Mouse (Mus musculus): ENCODE data around the gene Eif4e1b. TPM values are rescaled to one million over a fixed set of nuclear protein-coding genes. Genes with fewer than 3 reads are reported as not detected.

Eif4e1b gene
- polyA plus RNA-seq, 1 experiment from 2014 or later: not detected

DNA sequence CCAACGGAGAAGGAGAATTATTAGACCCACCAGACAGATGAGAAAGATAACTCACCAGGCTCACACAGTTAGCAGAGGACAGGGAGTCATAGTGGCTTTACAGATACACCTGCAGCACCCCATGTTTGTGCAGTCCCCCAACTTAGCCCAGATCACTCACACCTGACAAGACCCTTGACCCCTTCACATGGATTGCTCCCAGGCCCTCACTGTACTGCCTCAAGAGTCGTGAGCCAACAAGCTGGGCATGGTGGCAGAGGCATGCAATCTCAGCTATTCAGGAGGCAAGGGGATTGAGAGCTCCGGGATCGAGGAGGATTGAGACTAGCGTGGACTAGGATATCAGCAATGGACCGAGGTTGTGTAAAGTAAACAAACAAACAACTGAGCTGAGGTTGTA lies 30.1 kb upstream of the Eif4e1b start:
- Histone ChIP-seq H3K36me3 (no peaks in the 10 kb centered on the region), H3K9me3 (replicated peaks) (no peaks in the 10 kb centered on the region), H3K4me3 (no peak overlapping the region), H3K27ac (replicated peaks) (no peak overlapping the region), H3K27me3 (ENCODE audit: low read depth, poor library complexity, severe bottlenecking) (peaks cover 76% of the 10 kb centered on the region), H3K4me1 (peaks cover 46% of the 10 kb centered on the region)
- no peak for DNase-seq (ENCODE audit: low spot score)
- 72% methylated on average over 6 of the region's 6 CpGs for WGBS

DNA sequence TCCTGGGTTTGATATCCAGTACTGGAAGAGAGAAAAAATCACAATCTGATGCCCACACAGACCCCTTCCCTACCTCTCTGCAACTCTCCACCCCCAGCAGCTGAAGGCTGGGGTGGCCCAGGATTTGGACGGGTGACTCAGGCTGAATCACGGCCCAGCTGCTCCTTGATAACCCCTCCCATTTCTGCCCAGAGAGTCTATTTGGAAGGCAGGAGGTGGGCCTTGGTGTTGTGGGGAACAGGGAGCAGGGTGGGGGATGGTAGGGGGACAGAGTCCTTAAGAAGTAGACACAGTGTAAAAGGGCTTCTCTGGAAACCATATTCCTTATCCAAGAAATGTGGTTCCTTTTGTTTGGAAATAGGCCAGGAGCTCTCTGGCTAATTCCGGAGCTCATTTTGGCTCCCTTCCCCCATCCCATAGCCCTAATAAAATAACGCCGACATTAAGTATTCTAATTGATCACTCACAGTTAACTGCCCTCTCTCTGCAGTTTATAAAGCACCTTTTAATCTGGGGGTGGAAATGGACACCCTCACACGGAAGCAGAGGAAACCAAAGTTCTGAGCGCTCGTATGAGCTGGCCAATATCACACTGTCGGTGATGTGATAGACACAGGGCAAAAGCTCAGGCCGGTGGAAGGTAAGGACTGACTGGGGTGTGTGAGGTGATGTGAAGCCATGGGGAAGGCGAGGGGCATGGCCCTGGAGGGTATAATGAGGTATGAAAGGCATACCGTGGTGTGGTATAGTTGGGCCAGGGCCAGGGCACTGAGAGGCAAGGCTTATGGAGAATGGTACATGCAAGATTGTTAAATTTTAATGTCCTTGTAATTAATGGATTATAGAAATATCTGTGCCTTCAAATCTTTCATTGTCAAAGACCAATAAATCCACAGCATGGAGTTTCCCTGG lies 29.4 kb upstream of the Eif4e1b start:
- Histone ChIP-seq H3K27ac (replicated peaks) (no peak overlapping the region), H3K9me3 (replicated peaks) (no peaks in the 10 kb centered on the region), H3K4me3 (no peak overlapping the region), H3K27me3 (ENCODE audit: low read depth, poor library complexity, severe bottlenecking) (peaks cover 77% of the 10 kb centered on the region), H3K4me1 (peaks cover 46% of the 10 kb centered on the region), H3K36me3 (no peaks in the 10 kb centered on the region)
- 44% methylated on average over 12 of the region's 12 CpGs for WGBS
- no peak for DNase-seq (ENCODE audit: low spot score)

DNA sequence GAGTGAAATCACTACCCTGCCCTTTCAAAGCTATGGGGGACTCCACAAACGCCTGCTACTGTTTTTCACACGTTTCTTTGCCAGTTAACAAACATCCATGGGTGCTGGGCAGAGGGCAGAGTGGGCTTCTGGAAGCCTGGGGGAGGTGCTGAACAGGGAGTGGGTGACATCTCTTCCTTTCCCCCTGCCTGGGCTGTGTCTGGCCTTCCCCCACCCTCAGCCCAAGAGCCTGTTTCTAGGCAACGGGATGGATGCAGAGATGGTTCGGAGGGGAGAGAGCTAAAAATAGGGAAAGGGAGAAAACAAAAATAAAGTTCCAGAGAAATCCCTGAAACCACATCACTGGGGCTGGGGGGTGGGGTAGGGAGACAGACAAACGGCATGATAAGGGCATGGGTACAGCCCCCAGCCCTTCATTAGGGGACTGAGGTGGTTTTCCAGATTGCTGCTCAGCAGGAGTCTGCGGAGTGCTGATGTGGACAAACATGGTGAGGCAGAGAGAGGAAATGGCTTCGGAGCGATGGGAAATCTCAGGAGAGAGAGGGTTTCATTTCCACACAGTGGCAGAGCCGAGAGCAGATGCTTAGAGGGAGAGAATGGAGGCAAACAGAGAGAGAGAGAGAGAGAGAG lies 28.5 kb upstream of the Eif4e1b start:
- 30% methylated on average over 9 of the region's 9 CpGs for WGBS
- Histone ChIP-seq H3K4me1 (peaks cover 46% of the 10 kb centered on the region), H3K4me3 (0 out of 2 replicates have a peak overlapping the region, but pooled peaks have one; percentile 4), H3K9me3 (replicated peaks) (no peaks in the 10 kb centered on the region), H3K27me3 (ENCODE audit: low read depth, poor library complexity, severe bottlenecking) (peaks cover 77% of the 10 kb centered on the region), H3K36me3 (no peaks in the 10 kb centered on the region), H3K27ac (replicated peaks) (0 out of 2 replicates have a peak overlapping the region, but pooled peaks have one; percentile 13)
- no peak for DNase-seq (ENCODE audit: low spot score)

DNA sequence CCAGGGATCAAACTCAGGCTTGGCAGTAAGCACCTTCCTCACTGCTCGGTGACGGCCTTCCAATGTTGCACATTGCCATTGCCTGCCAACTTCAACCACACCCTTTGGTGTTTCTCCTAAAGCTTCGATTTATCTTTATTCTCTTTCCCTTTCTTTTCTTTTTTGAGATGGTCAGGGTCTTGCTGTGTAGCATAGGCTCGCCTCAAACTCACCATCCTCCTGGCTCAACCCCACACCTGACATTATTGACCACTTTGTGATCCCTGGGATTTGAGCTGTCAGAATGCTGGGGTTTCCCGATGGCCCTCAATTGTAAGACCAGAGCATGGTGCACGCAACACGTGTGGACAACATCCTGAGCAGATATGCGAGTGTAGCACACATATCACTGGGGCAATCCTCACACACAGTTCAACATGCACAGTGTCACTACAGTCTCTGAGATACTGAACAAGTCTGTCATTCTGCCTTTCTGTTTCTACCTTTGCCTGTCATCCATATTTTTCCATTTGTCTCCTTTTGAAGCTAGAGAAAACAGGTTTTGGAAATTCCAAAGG lies 27.6 kb upstream of the Eif4e1b start:
- Histone ChIP-seq H3K4me1 (peaks cover 51% of the 10 kb centered on the region), H3K27ac (replicated peaks) (no peak overlapping the region), H3K9me3 (replicated peaks) (no peaks in the 10 kb centered on the region), H3K36me3 (no peaks in the 10 kb centered on the region), H3K4me3 (no peak overlapping the region), H3K27me3 (ENCODE audit: low read depth, poor library complexity, severe bottlenecking) (peaks cover 77% of the 10 kb centered on the region)
- no peak for DNase-seq (ENCODE audit: low spot score)
- WGBS: 91% methylated on average over 8 of the region's 8 CpGs

DNA sequence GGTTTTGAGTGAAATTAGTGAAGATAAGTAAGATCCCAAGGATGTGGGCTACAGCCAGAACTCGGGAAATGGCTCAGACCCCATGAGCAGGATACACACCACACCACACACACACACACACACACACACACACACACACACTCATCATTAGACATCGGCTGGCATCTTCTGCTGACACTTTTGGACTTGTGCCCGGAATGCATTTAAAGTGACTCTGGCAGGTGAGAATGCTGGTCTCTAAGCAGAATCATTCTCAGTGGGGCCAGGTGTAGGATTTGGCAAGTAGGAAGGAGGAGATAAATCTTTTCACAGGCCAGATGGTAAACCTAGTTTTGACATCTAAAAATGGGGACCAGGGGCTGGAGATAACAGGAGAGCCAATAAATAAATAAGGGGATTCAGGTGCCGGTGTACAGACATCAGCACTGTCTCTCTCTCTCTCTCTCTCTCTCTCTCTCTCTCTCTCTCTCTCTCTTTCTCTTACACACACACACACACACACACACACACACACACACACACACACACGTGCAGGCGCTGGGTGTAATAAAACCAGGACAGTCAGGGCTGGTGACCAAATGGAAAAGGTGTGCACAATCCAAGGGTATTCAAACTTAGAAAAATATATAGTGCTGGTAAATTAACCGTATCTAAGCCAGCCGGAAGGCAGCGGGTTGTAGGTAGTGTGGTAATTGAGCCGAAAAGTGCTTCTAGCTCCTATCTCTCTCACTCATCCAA lies 26.5 kb upstream of the Eif4e1b start:
- no peak for DNase-seq (ENCODE audit: low spot score)
- Histone ChIP-seq H3K27ac (replicated peaks) (peak overlapping the region; percentile 84), H3K9me3 (replicated peaks) (no peaks in the 10 kb centered on the region), H3K4me3 (peak overlapping the region; percentile 61), H3K27me3 (ENCODE audit: low read depth, poor library complexity, severe bottlenecking) (peaks cover 76% of the 10 kb centered on the region), H3K4me1 (peaks cover 51% of the 10 kb centered on the region), H3K36me3 (no peaks in the 10 kb centered on the region)
- WGBS: 51% methylated on average over 10 of the region's 10 CpGs

DNA sequence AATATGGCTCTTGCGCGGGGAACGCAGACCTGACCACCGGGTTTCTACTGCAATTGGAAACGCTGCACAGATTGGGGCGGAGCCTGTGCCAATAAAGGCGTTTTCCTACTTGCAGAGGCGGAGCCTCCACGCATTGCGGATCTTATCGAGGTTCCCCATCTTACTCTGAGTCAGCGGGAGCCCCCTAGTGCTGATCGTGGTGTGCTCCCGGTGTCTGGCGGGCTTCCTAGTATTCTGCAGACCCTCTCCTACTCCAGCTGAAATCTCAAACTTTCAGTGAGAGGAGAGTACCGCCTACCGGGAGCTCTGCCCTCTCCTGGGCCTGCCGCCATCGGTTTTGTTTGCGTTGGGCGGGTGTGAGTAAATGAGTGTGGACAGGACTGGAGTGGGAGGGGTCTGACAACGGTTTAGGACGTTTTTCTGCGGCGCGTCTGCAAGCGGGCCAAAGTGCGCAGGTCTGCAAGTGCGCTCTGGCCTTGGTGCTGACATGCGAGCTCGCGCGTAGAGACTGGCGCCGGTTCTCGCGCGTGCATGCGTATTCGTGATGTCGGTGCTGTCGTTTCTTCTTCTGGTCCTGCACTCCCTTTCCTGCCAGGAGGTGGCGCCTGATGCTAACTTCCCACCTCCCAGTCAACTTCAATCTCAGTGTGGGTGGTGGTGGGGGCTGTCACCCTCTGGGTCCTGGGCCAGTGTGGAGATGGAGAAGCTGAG lies 25.6 kb upstream of the Eif4e1b start:
- Histone ChIP-seq H3K27ac (replicated peaks) (peak overlapping the region; percentile 84), H3K36me3 (no peaks in the 10 kb centered on the region), H3K4me1 (peaks cover 51% of the 10 kb centered on the region), H3K9me3 (replicated peaks) (no peaks in the 10 kb centered on the region), H3K27me3 (ENCODE audit: low read depth, poor library complexity, severe bottlenecking) (peaks cover 83% of the 10 kb centered on the region), H3K4me3 (peak overlapping the region; percentile 61)
- WGBS: under 1% methylated on average over 43 of the region's 43 CpGs
- peak; percentile 92 for DNase-seq (ENCODE audit: low spot score)

DNA sequence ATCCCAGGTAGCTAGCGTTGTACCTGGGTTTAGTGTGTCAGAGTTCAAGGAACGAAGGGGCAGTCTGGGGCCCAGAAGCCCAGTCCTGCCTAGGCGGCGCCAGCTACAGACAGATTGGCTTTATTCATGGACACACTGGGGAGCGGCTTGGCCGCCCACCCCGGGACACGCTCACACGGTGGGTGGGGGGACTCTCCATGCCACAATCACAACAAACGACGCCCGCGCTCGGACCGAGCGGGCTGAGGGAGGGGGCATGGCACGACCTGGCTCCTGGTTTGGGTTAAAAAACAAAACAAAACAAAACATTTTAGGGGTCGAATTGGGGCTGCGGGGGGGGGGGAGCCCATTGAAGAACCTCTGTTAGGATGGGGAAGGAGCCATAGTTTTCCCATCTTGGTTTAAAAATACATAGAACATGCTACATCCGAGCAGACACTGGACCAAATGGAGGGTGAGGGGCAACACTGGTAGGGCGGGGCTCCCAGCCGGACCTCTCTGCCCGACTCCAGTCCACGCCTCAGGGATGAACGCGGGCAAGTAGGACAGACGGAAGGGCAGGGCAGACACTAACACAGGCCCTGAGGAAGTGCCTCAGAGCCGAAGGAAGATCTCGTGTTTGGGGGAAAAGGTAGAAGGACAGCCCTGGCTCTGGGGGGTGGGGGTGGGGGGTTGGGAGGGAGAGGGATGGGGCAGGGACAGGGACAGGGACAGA lies 24.9 kb upstream of the Eif4e1b start:
- H3K4me1 ChIP-seq: peaks cover 49% of the 10 kb centered on the region
- H3K9me3 ChIP-seq (replicated peaks): no peaks in the 10 kb centered on the region
- H3K27ac ChIP-seq (replicated peaks): peak overlapping the region; percentile 84
- DNase-seq (ENCODE audit: low spot score): no peak
- H3K27me3 ChIP-seq (ENCODE audit: low read depth, poor library complexity, severe bottlenecking): peaks cover 85% of the 10 kb centered on the region
- WGBS: under 1% methylated on average over 29 of the region's 29 CpGs
- peak overlapping the region; percentile 61 for H3K4me3 ChIP-seq
- H3K36me3 ChIP-seq: no peaks in the 10 kb centered on the region

DNA sequence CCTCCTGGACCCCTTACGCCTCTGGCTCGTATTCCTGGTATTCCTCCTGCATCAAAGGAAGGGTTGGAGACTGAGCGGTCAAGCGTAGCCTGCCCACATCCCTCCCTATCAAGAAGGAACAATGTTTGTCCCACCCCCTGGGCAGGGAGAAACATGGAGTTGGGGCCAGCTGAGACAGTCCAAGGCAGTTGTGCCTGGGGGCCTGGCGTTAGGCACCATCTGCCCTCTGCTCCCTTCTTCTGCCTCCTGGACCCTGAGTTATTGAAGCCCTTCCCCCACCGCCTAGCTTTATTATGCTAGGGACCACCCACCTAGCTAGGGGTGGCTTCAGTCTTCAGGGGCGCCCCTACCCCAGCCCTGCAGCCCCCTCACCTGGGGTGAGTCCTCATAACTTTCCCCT lies 24.3 kb upstream of the Eif4e1b start:
- WGBS: 4% methylated on average over 7 of the region's 7 CpGs
- Histone ChIP-seq H3K27me3 (ENCODE audit: low read depth, poor library complexity, severe bottlenecking) (peaks cover 85% of the 10 kb centered on the region), H3K4me3 (peak overlapping the region; percentile 61), H3K36me3 (no peaks in the 10 kb centered on the region), H3K27ac (replicated peaks) (peak overlapping the region; percentile 84), H3K4me1 (peaks cover 46% of the 10 kb centered on the region), H3K9me3 (replicated peaks) (no peaks in the 10 kb centered on the region)
- DNase-seq (ENCODE audit: low spot score): no peak

DNA sequence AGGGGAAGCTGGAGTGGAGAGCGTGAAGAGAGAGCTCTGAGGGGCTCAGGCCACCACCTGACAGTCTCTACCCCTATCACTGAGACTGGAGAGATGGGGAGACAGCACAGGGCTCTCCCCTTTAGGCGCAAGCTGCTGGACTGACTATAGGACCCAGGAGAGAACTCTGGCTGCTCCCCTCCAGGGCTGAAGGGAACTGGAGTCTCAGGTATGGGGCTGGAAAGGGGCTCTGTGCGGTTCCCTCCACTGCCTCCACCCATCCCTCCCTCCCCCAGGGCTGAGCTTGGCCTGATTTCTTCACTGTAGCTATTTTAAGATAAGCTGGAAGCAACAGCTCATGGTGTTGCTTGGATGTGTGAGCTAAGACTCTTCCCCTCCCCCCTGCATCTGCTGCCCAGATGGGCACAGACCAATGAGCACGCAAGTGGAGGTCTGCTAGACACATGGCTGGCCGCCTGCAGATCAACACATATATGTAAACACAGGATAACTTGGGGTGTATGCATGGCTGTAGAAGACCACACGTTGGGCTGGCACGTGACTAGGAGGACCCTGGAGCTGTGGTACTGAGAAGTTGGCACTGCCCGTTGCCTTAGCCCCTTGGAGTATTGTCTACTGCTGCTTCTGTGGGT lies 23.5 kb upstream of the Eif4e1b start:
- Histone ChIP-seq H3K4me1 (peaks cover 51% of the 10 kb centered on the region), H3K36me3 (no peaks in the 10 kb centered on the region), H3K4me3 (no peak overlapping the region; the same call in 1 of the 2 replicates), H3K27ac (replicated peaks) (no peak overlapping the region), H3K9me3 (replicated peaks) (no peaks in the 10 kb centered on the region), H3K27me3 (ENCODE audit: low read depth, poor library complexity, severe bottlenecking) (peaks cover 87% of the 10 kb centered on the region)
- 70% methylated on average over 8 of the region's 8 CpGs for WGBS
- no peak for DNase-seq (ENCODE audit: low spot score)

DNA sequence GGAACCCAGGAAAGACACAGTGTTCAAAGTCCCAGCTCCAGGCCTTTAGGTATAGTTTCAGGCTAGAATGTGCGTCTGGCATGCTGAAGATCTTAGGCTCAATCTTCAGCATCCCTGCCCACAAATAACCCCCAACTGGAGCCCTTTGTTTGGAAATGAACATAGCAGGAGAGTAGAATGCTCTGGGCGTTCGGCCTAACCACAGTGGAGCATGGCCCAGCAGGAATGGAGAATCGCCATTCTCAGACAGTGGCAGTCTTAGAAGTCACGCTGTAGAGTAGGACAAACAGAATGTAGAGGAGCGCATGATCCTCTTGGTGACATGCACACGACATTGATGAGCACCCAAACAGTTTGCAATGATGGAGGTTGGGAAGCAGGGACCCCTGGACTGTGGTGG lies 22.9 kb upstream of the Eif4e1b start:
- Histone ChIP-seq H3K4me1 (peaks cover 52% of the 10 kb centered on the region), H3K9me3 (replicated peaks) (no peaks in the 10 kb centered on the region), H3K4me3 (no peak overlapping the region), H3K36me3 (no peaks in the 10 kb centered on the region), H3K27me3 (ENCODE audit: low read depth, poor library complexity, severe bottlenecking) (peaks cover 87% of the 10 kb centered on the region), H3K27ac (replicated peaks) (no peak overlapping the region)
- no peak for DNase-seq (ENCODE audit: low spot score)
- whole genome bisulfite sequencing: 78% methylated on average over 7 of the region's 7 CpGs

Data from midbrain, embryonic 10.5 days (tissue).